Mouse (Mus musculus) forebrain, embryonic 16.5 days (tissue): Measurements from ENCODE around the gene Mcm2. TPM values are rescaled to one million over a fixed set of nuclear protein-coding genes. Genes with fewer than 3 reads are reported as not detected.
A peak's percentile ranks its signal among the peaks of the same experiment; 100 is the strongest.

Source experiments
- ATAC-seq: fragments of 200-750 bp; cut with Nextera tagmentation; 2 replicates; pipeline ENCODE4 v1.8.0; 2017; ENCODE audit warnings: mild to moderate bottlenecking, moderate library complexity
- H3K27ac ChIP-seq: fragments of 300-500 bp; sonication (generic); 2 replicates; pipeline ENCODE4 v1.5.1; 2014; ENCODE audit warnings: low read length, control low read depth
- H3K27me3 ChIP-seq: fragments of 300-500 bp; sonication (generic); replicated peaks from 2 replicates; pipeline ENCODE4 v1.6.1; 2014; ENCODE audit warnings: low read length; ENCODE audit not compliant: control insufficient read depth, insufficient read depth
- H3K36me3 ChIP-seq: fragments of 300-500 bp; sonication (generic); 2 replicates; pipeline ENCODE4 v1.6.1; 2014; ENCODE audit not compliant: control insufficient read depth, insufficient read depth
- H3K4me1 ChIP-seq: fragments of 300-500 bp; sonication (generic); replicated peaks from 2 replicates; pipeline ENCODE4 v1.6.1; 2014; ENCODE audit warnings: low read length; ENCODE audit not compliant: control insufficient read depth, insufficient read depth
- H3K4me2 ChIP-seq: fragments of 300-500 bp; sonication (generic); 2 replicates; pipeline ENCODE4 v1.6.1; 2014; ENCODE audit warnings: mild to moderate bottlenecking, low read length, control low read depth
- H3K4me3 ChIP-seq: fragments of 300-500 bp; sonication (generic); replicated peaks from 2 replicates; pipeline ENCODE4 v1.5.1; 2014; ENCODE audit warnings: mild to moderate bottlenecking, low read length, control low read depth
- H3K9ac ChIP-seq: fragments of 300-500 bp; sonication (generic); replicated peaks from 2 replicates; pipeline ENCODE4 v1.6.1; 2014; ENCODE audit warnings: low read depth, low read length, control low read depth
- H3K9me3 ChIP-seq: fragments of 300-500 bp; sonication (generic); 2 replicates; pipeline ENCODE4 v1.6.1; 2016; ENCODE audit warnings: low read length; ENCODE audit not compliant: control insufficient read depth
- WGBS: fragments of 180-500 bp; shearing (Covaris S2); extraction: QIAGEN DNeasy Blood & Tissue Kit; methylation state at CpG from one replicate; pipeline ENCODE4 v1.1.7; 2014; 5-methylcytosine and 5-hydroxymethylcytosine counted together
- polyA plus RNA-seq: library from polyadenylated mRNA; unstranded; fragments of >200 nt; fragmentation: Nextera tagmentation; extraction: Ambion mirVana; gene quantifications from 2 replicates; pipeline ENCODE4 v1.2.1, GENCODE M21; 2015

The Mcm2 gene
- polyA plus RNA-seq, 1 experiment from 2014 or later, result 60.2 TPM

DNA sequence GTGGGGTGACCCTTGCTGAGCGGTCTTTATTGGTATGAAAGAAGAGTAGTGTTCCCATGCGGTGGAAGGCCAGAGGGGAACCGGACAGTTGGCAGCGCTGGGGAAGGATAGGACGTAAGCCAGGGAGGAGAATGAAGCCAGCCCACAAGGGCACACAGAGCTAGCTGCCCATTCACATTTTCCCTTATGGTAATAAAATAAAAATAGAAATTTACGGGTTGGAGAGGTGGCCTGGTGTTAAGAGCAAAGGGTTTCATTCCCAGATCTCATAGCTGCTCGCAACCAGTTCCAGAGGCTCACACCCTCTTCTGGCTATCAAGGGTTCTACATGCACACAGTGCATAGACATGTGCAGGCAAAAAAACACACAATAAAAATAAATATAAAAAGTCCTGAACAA lies 48.5 kb downstream of the Mcm2 start:
- no peak for ATAC-seq
- no peak overlapping the region for H3K9ac ChIP-seq
- H3K4me2 ChIP-seq, result no peak overlapping the region
- H3K4me1 ChIP-seq, result no peaks in the 10 kb centered on the region
- 91% methylated on average over 7 of the region's 7 CpGs for WGBS
- no peak overlapping the region for H3K4me3 ChIP-seq
- H3K36me3 ChIP-seq, result peaks cover 34% of the 10 kb centered on the region
- H3K27me3 ChIP-seq, result no peaks in the 10 kb centered on the region
- H3K27ac ChIP-seq, result no peak overlapping the region
- H3K9me3 ChIP-seq, result no peaks in the 10 kb centered on the region

GRCm38 (mm10) chr6:88849270-88849669 lies 49.3 kb downstream of the Mcm2 start:
- no peak overlapping the region for H3K4me2 ChIP-seq
- peaks cover 34% of the 10 kb centered on the region for H3K36me3 ChIP-seq
- 45% methylated on average over 4 of the region's 4 CpGs for WGBS
- no peak for ATAC-seq
- no peaks in the 10 kb centered on the region for H3K4me1 ChIP-seq
- H3K9me3 ChIP-seq, result no peaks in the 10 kb centered on the region
- no peaks in the 10 kb centered on the region for H3K27me3 ChIP-seq
- no peak overlapping the region for H3K9ac ChIP-seq
- no peak overlapping the region for H3K27ac ChIP-seq
- H3K4me3 ChIP-seq, result no peak overlapping the region

- 77% methylated on average over 2 of the region's 2 CpGs for WGBS
- Histone ChIP-seq H3K4me2 (no peak overlapping the region), H3K36me3 (peaks cover 34% of the 10 kb centered on the region), H3K27ac (no peak overlapping the region), H3K4me3 (no peak overlapping the region), H3K4me1 (peaks cover 7% of the 10 kb centered on the region), H3K9ac (no peak overlapping the region), H3K9me3 (no peaks in the 10 kb centered on the region), H3K27me3 (no peaks in the 10 kb centered on the region)
- ATAC-seq, result no peak
Observed at GRCm38 (mm10) chr6:88847571-88847970, 51.0 kb downstream of the Mcm2 start.

GRCm38 (mm10) chr6:88844901-88845565 lies 53.5 kb downstream of the Mcm2 start:
- H3K4me1 ChIP-seq, result peaks cover 19% of the 10 kb centered on the region
- H3K9ac ChIP-seq, result no peak overlapping the region
- ATAC-seq, result no peak
- no peak overlapping the region for H3K27ac ChIP-seq
- H3K4me3 ChIP-seq, result no peak overlapping the region
- WGBS, result 86% methylated on average over 7 of the region's 7 CpGs
- H3K4me2 ChIP-seq, result no peak overlapping the region
- H3K36me3 ChIP-seq, result peaks cover 26% of the 10 kb centered on the region
- no peaks in the 10 kb centered on the region for H3K9me3 ChIP-seq
- no peaks in the 10 kb centered on the region for H3K27me3 ChIP-seq

DNA sequence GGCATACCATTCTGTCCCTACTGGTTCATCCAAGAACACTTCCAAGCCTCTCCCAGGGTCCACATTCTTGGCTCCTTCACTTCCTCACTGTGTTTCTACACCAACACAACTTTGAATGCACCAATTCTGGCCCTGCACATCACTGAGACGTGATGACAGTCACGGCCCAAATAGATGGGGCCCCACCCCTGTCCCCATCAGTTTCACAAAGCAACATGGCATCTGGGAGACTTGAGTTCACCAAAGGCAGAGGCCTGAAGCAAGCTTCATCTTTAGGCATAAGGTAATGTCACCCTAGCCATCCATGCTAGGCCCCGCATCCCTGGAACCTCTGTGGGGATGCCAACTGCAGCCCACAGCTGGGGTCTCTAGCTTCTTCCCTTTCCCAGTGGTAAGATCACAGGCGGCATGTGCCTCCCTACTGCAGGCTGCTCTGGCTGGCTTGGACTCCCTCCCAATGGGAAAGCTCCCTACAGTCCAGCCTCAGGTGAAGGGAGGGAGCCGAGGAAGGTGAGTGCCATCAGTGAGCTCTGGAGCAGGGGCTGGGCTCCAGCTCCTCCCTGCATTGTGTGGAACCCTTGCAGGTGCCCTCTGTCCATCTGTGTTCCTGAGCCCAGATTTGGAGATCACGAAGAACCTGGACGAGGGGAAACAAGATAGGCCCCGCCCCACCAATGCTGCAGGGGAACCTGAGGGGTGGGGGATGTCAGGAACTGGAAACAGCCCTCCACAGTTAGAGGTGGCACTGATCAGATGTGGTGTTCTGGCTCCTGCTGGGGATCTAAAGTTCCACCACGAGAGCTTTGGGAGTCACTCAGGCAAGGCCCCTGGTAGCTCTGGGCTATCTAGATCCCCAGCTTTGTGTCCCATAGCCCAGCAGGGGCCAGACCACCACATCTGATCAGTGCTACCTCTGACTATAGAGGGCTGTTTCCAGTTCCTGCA lies 54.5 kb downstream of the Mcm2 start:
- peaks cover 27% of the 10 kb centered on the region for H3K36me3 ChIP-seq

DNA sequence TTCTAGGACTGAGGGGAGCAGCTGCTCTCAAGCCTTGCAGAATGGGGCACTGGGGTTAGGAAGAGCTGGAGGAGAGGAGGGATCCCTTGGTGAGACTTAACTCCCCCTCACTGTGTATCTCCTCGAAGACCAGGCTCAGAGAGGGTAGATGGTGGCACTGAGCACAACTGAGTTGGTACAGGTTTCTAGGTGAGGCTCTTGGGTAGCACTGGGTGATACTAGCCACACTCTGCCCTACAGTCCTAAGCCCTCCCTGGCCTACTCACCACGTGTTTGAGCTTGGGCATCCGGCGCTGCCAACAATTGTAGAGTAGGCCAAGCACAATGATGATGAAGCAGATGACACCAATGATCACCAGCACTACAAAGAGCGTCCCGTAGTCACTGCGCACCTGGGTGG lies 55.3 kb downstream of the Mcm2 start:
- peak overlapping the region; percentile 81; the same call in 1 of the 2 replicates for H3K4me3 ChIP-seq
- 74% methylated on average over 7 of the region's 7 CpGs for WGBS
- no peak for ATAC-seq
- H3K36me3 ChIP-seq, result peaks cover 27% of the 10 kb centered on the region
- H3K27me3 ChIP-seq, result no peaks in the 10 kb centered on the region
- H3K4me2 ChIP-seq, result peak overlapping the region; percentile 97; the same call in 1 of the 2 replicates
- no peak overlapping the region; the same call in 1 of the 2 replicates for H3K27ac ChIP-seq
- no peak overlapping the region; the same call in 1 of the 2 replicates for H3K9ac ChIP-seq
- no peaks in the 10 kb centered on the region for H3K9me3 ChIP-seq
- H3K4me1 ChIP-seq, result peaks cover 20% of the 10 kb centered on the region

More for the DNA sequence above, 54.5 kb downstream of the Mcm2 start:
- Histone ChIP-seq H3K27me3 (no peaks in the 10 kb centered on the region), H3K9ac (no peak overlapping the region), H3K4me3 (no peak overlapping the region), H3K27ac (no peak overlapping the region), H3K4me1 (peaks cover 20% of the 10 kb centered on the region), H3K4me2 (no peak overlapping the region), H3K9me3 (no peaks in the 10 kb centered on the region)
- WGBS, result 80% methylated on average over 9 of the region's 9 CpGs
- no peak for ATAC-seq

- no peaks in the 10 kb centered on the region for H3K27me3 ChIP-seq
- H3K9ac ChIP-seq, result peak overlapping the region; percentile 53
- peak overlapping the region; percentile 66 for H3K27ac ChIP-seq
- no peaks in the 10 kb centered on the region for H3K9me3 ChIP-seq
- peak; percentile 5 for ATAC-seq
- WGBS, result 2% methylated on average over 32 of the region's 32 CpGs
- peak overlapping the region; percentile 97 for H3K4me2 ChIP-seq
- peak overlapping the region; percentile 81 for H3K4me3 ChIP-seq
- peaks cover 20% of the 10 kb centered on the region for H3K4me1 ChIP-seq
- H3K36me3 ChIP-seq, result peaks cover 27% of the 10 kb centered on the region
Observed at GRCm38 (mm10) chr6:88842731-88843151, 55.8 kb downstream of the Mcm2 start.

DNA sequence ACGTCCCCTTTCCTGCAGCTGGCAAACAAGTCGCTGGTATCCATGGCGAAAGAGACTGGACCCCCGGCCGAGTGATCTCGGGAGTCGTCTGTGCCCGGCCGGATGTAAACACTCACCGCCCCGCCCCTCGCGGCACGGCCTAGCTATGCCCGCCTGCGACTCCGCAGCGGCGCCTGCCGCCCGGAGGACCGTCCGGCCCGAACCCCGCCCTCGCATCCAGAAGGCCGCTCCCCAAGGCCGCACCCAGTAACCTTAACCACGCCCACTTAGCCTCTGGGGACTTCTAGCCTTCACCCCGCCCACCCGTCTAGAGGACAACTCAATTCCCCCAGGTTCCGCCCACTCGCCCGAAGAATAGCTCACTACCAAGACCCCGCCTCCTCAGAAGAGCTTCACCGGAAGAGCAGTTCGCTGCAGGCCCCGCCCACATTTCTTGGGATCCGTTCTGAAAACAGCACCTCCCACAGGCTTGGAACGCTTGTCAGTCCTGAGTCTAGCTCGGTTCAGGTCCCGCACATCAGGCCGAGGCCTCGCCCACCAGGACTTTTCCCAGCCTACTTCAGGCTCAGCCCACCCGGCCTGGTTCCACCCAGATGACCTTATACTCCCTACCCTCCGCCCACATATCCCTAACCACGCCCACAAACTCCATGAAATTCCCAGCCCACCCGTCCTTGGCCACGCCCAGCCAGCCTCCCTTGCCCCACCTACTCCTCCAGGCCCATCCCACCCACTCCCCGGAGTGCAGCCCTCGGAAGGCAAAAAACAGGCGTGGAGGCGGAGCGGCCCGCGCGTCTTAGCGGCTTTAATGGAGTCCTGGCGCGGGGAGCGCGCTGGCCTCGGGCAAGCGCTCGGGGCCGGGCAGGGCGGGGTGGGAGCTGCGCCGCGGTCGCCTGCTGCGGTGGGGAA lies 56.5 kb downstream of the Mcm2 start, which contains the start of gene Abtb1:
Gene Abtb1 (minus strand): TSS at position 204 of the 909 bp plus-strand sequence.
- peak; percentile 93 for ATAC-seq
- Histone ChIP-seq H3K4me2 (peak within 1 kb of the TSS; percentile 97), H3K27ac (peak within 1 kb of the TSS; percentile 66), H3K9ac (peak within 1 kb of the TSS; percentile 85), H3K4me3 (peak within 1 kb of the TSS; percentile 81), H3K27me3 (no peaks in the 10 kb centered on the region), H3K4me1 (peaks cover 20% of the 10 kb centered on the region), H3K9me3 (no peaks in the 10 kb centered on the region), H3K36me3 (peaks cover 22% of the 10 kb centered on the region)
- WGBS, result under 1% methylated on average over 72 of the region's 72 CpGs
